Mouse (Mus musculus): ENCODE data around the gene Gm20388.
"Not testable (repeated sequence)": the region's sequence is repeated elsewhere in the genome, so short reads cannot be mapped to it uniquely, and the experiment has no call there.

Gm20388 gene

GRCm38 (mm10) chr8:123428939-123429721 is 3518.5 kb downstream of the Gm20388 start:
- no peak for DNase-seq (ENCODE audit: extremely low read depth, insufficient read length, low spot score)

GRCm38 (mm10) chr8:123429722-123430013 is 3519.0 kb downstream of the Gm20388 start:
- not testable (repeated sequence) for DNase-seq (ENCODE audit: extremely low read depth, insufficient read length, low spot score)

DNA sequence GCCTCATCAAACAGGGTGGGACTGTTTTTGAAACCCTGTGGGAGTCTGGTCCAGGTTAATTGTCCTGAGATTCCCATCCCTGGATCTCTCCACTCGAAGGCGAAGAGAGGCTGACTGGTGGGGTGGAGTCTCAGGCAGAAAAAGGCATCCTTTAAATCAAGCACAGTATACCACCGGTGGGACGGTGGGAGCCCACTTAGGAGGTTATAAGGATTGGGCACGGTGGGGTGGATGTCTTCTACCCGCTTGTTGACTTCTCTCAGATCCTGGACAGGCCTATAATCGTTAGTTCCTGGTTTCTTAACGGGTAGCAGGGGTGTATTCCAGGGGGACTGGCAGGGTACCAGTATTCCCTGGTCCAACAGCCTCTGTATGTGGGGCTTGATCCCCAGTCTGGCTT is 3520.3 kb downstream of the Gm20388 start:
- DNase-seq (ENCODE audit: extremely low read depth, insufficient read length, low spot score) = not testable (repeated sequence)

GRCm38 (mm10) chr8:123431616-123432365 is 3521.2 kb downstream of the Gm20388 start:
- no peak for DNase-seq (ENCODE audit: extremely low read depth, insufficient read length, low spot score)

DNA sequence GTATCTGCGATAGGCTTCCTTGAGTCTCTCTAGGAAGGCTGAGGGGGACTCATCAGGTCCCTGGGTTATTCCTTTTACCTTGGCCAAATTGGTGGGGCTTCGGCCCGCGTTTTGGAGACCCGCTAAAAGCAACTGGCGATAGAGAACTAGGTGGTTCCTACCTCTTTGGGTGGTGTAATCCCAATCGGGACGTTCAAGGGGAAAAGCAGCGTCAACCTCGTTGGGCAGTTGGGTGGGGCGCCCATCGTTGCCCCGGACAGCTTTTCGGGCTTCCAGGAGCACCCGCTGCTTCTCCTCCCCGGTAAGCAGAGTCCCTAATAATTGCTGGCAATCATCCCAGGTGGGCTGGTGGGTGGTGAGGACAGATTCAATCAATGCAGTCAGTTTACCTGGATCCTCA is 3521.7 kb downstream of the Gm20388 start:
- DNase-seq (ENCODE audit: extremely low read depth, insufficient read length, low spot score) = no peak

- not testable (repeated sequence) for DNase-seq (ENCODE audit: extremely low read depth, insufficient read length, low spot score)
Observed at GRCm38 (mm10) chr8:123433241-123433974, 3522.8 kb downstream of the Gm20388 start.

GRCm38 (mm10) chr8:123441788-123442187 is 3531.1 kb downstream of the Gm20388 start:
- no peak for DNase-seq (ENCODE audit: extremely low read depth, insufficient read length, low spot score)

DNA sequence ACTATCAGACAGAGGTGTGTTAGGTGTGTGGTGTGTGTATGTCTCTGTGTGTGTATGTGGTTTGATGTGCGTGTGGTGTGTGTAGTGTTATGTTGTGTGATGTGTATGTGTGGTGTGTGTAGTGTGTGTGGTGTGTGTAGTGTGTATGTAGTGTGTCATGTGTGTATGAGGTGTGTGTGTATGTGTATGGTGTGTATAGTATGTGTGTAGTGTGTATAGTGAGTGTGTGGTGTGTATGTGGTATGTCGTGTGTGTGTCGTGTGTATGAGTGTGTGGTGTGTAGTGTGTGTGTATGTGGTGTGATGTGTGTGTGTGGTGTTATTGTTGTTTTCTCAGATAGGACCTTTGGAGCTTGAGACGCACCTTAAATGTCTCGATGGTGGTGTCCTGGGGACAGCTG is 3531.7 kb downstream of the Gm20388 start:
- DNase-seq (ENCODE audit: extremely low read depth, insufficient read length, low spot score) = no peak

DNA sequence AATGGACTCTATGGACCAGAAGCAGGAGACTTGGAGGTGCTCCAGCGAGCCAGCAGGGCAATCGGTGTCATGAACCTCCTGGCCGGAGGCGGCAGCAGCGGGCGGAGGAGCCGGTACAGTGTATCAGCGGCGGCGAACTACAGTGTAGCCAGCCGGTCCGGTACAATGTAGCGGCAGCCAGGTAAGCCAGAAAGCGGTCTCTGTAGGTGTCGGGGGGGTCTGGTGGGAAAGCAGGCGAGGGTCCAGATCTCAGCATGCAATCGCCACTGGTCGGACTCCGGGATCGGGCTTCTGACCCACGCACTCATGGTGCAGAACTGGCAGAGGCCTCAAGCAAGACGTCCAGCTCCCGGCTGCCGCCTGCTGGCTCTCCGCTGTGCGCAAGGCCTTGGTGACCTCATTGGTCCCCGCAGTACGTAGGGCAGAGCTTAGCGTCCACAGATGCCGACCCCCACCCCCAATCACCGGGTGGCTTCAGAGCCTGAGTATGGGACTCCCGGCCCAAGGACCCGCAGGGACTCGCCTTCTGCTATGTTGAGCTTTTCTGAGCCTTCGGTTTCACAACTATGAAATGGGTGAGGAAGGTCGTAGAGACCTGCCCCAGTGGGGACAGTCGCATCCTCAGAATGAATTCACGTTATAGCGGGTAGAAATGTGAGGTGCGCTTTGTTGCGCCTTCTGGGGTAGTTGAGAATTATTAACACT is 3532.4 kb downstream of the Gm20388 start:
- peak; percentile 97 for DNase-seq (ENCODE audit: extremely low read depth, insufficient read length, low spot score)

DNA sequence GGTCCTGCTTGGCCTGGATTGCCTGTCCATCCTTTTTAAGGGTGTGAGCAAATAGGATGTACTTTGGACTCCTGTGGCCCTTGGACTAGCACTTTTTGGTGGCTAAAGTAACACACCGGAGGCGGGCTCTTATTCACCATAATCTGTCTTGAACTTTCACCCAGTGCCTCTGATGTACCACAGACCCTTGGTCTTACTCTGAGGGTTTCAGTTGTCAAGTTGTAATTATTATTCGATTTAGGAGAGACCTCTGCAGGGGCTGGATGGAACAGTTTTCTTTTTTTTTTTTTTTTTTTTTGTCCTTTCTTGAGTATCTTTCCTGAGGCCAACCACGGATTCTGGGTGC is 3532.9 kb downstream of the Gm20388 start:
- no peak for DNase-seq (ENCODE audit: extremely low read depth, insufficient read length, low spot score)

GRCm38 (mm10) chr8:123444131-123444530 is 3533.5 kb downstream of the Gm20388 start:
- no peak for DNase-seq (ENCODE audit: extremely low read depth, insufficient read length, low spot score)

DNA sequence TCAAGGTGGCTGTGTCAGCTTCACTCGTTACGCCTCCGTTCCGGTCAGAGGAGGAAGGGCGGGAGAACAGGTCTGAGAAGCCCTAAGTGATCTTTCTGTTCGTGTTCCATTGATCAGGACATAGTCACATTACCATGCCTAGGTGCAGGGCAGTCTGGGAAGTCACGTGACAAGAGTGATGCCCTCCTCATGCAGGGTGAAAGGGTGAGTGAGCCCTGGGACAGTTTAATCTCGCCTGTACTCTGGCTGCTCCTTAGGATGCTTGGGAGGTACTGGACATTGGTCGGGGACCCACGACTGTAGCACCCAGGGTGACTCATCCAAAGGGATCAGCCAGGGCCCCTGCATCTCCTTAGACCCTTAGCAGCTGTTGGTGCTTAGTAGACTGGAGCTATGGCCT is 3535.3 kb downstream of the Gm20388 start:
- no peak for DNase-seq (ENCODE audit: extremely low read depth, insufficient read length, low spot score)

GRCm38 (mm10) chr8:123446799-123447198 is 3536.2 kb downstream of the Gm20388 start:
- no peak for DNase-seq (ENCODE audit: extremely low read depth, insufficient read length, low spot score)

DNA sequence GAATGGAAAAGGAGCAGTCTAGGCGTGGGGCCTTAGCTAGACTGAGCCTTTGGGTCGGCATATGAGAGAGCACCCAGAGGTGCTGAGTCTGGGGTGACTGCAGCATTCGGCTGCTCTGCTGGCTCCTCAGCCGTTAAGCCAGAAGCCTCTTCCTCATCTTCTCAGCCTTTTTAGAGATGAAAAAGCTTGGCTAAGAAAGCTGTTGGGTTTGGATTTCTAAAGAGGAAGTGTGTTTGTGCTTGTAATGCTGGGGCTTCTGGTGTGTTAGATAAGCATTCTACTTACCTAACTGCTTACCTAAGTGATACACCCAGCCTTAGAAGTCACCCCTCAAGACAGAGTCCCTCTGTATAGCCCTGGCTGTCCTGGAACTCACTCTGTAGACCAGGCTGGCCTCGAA is 3540.1 kb downstream of the Gm20388 start:
- DNase-seq (ENCODE audit: extremely low read depth, insufficient read length, low spot score) = no peak

DNA sequence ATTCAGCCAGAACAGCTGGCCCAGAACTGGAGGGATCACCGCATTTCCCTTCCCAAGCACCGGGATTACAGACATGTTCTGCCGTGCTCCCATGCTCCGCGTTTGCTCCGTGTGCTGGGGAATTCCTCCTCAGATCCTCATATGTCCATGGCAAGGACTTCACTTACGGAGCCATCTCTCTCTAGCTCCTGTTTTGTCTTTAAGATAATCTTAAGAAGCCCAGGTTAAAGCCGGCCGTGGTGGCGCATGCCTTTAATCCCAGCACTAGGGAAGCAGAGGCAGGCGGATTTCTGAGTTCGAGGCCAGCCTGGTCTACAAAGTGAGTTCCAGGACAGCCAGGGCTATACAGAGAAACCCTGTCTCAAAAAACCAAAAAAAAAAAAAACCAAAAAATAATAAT is 3541.1 kb downstream of the Gm20388 start:
- not testable (repeated sequence) for DNase-seq (ENCODE audit: extremely low read depth, insufficient read length, low spot score)

- no peak for DNase-seq (ENCODE audit: extremely low read depth, insufficient read length, low spot score)
Observed at GRCm38 (mm10) chr8:123452149-123452548, 3541.5 kb downstream of the Gm20388 start.

DNA sequence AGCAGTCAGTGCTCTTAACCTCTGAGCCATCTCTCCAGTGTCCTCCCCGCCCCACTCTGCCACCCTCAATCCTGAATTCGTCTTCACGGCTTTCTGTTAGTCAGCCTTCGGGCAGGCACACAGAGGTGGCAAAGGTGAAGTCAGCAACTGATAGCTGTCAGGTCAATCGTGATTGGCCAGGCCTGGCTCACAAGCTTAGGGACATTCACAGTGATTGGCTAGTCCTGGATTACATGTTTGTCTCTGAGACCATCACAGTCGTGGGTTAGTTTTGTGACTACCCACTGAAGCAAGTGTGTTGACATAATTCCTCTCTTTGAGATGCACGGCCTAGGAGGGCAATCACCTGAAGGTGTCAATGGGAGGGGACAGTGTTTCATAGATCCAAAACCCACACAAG is 3542.7 kb downstream of the Gm20388 start:
- no peak for DNase-seq (ENCODE audit: extremely low read depth, insufficient read length, low spot score)

DNA sequence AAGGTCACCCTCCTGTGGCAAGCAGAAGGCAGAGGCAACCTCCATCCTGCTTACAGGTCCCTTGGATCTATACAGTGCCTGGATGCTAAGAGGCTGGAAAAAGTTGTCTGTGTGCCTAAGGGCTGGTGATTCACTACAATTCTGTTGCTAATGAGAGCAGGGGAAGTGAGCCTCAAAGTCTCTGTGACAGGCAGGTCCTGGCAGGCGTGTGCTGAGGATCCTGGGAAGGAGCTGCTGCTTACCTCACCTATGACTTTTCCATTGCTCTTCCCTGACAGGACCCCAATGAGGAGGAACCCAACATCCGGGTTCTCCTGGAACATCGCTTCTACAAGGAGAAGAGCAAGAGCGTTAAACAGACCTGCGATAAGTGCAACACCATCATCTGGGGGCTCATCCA is 3543.3 kb downstream of the Gm20388 start:
- no peak for DNase-seq (ENCODE audit: extremely low read depth, insufficient read length, low spot score)

- no peak for DNase-seq (ENCODE audit: extremely low read depth, insufficient read length, low spot score)
Observed at GRCm38 (mm10) chr8:123454559-123454958, 3543.9 kb downstream of the Gm20388 start.

DNA sequence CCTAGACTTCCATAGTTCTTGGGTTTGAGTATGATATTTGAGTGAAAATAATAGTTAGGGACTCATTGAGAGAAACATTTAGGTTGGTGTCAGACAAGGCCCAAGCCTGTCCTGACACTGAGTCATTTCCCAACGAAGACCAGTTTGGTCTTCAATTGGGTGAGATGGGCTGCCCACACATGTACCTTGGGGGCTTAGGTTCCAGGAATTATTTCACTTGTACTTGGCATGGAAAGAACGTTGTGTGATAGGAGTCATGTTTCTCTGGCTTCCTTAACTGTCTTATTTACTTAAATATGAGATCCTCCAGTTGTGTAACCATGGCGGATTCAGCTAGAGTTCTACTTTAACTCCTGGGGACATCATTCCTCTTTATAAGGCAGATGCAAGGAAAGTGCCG is 3553.0 kb downstream of the Gm20388 start:
- no peak for DNase-seq (ENCODE audit: extremely low read depth, insufficient read length, low spot score)

- DNase-seq (ENCODE audit: extremely low read depth, insufficient read length, low spot score) = no peak
Observed at GRCm38 (mm10) chr8:123467476-123467875, 3556.8 kb downstream of the Gm20388 start.

Measured in 3134 (cell line).